Mouse (Mus musculus) spleen, postnatal 10 days (tissue): Measurements from ENCODE around the gene Upf3b.
"Not testable (repeated sequence)": the region's sequence is repeated elsewhere in the genome, so short reads cannot be mapped to it uniquely, and the experiment has no call there.

ENCODE experiments used
- DNase-seq, 2 experiments: peaks; one replicate each; pipeline ENCODE4 v3.0.0; 2021 to 2022; ENCODE audit warnings: low spot score in 2 of 2

Upf3b gene

DNA sequence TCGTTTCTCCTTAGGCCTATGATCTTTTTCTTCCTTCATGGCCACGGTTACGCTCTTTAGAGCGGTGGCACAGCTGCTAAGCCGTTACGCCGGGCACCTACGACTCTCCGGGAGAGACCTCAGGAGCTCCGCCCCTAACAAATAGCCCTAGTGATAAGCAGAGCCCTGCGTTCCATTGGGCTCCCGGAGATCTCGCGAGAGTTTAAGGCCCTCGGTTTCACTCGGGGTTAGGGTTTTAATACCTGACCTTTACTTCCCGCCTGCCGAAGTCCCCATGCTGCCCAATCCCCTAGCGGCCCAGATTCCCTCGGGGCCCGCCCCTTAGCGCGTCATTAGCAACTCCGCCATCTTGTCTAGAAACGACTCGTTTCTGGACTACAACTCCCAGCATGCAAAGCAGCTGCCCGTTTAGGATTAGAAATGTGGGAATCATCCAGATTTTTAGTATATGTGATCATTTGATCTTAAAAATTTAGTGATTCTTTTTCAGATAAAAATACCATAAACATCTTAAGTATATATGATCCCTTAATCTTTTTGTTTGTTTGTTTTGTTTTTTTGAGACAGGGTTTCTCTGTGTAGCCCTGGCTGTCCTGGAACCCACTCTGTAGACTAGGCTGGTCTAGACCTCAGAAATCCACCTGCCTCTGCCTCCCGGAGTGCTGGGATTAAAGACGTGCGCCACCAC lies at the start of gene Upf3b:
Gene Upf3b, minus strand, starts transcription at position 130 of the 688 bp plus-strand sequence.
- peak; percentile 78 to 94 for DNase-seq

- peak in 1 of 2 experiments; percentile 27 for DNase-seq
Observed at GRCm38 (mm10) chrX:37157839-37158238, 47.7 kb upstream of the Upf3b start.

DNA sequence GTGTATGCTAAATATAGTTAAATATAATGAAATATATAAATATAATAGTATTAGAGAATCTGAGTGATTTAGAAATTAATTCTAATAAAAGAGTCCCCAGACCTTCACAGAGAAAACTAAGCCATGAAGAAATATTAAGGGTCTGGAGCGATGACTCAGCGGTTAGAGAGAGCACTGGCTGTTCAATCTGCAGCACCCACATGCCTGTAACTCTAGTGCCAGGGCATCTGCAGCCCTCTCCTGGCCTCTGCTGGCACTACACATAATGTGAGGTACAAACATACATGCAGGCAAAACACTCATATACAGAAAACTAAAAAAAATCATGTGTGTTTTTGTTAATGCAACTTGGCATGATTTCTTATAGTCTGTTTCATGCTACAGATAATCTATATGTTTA lies 34.8 kb upstream of the Upf3b start:
- peak in 1 of 2 experiments; percentile 63 for DNase-seq

DNA sequence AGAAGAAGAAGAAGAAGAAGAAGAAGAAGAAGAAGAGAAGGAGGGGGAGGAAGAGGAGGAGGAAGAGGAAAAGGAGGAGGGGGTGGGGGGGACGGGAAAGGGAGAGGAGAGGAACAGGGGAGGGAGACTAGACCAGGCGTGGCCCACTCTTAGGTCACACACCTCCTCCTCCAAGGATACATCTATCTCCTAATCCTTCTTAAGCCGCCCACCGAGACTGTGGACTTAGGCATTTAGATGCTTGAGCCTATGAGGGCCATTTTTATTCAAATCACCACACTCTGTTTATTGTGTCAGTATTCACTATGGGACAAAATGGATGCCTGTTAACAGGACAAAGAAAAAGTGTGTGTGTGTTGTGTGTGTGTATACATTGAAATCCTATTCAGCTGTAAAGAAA lies 34.4 kb upstream of the Upf3b start:
- not testable (repeated sequence) for DNase-seq

- DNase-seq = no peak
Observed at GRCm38 (mm10) chrX:37141732-37142131, 31.6 kb upstream of the Upf3b start.

- peak; percentile 63 to 79 for DNase-seq
Observed at GRCm38 (mm10) chrX:37126671-37127358, 16.7 kb upstream of the Upf3b start, which contains the start of gene Nkap. Nkap (plus strand) TSS chrX:37126795.

DNA sequence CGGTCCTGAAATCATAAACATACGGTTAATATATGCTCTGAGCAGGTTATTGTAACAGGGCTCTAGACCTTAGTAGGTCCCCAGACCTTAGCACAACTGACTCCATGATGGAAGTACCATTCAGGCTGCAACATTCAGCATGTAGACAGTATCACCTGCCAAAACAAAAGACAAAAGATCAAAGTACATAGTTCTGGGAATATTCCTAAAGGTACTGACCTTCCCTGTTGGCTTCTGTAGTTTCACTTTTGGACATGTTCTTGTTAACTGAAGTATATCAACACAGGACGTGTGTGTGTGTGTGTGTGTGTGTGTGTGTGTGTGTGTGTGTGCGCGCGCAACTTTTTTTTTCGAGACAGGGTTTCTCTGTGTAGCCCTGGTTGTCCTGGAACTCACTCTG lies 15.4 kb upstream of the Upf3b start:
- no peak for DNase-seq

GRCm38 (mm10) chrX:37120212-37120611 lies 10.1 kb upstream of the Upf3b start:
- no peak for DNase-seq

DNA sequence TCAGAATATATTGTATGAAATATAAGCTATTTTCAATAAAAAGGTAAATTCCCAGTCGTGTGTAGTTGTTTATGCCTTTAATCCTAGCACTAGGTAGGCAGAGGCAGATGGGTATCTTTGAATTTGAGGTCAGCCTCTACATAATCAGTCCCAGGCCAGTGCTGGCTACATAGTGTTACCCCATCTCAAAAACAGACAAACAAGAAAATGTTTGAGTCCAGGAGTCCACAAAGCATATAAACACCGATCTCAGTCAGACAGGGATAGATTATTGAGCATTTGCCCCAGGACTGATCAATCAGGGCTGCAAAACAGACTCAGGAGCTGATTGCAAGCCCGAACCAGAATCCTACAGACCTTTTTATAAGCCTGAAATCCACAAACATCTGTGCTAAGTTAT lies 9.5 kb upstream of the Upf3b start:
- DNase-seq = no peak

DNA sequence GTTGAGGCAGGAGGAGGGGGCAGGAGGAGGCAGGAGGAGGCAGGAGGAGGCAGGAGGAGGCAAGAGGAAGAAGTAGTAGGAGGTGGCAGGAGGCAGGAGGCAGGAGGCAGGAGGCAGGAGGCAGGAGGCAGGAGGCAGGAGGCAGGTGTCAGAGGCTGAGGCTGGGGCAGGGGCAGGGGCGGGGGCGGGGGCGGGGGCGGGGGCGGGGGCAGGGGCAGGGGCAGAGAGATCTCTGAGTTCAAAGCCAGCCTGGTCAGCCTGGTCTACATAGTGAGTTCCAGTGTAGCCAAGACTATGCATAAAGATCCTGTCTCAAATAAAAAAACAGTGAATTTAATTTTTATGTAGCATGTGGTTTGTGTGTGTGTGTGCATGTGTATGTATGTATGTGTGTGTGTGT lies 7.0 kb upstream of the Upf3b start:
- DNase-seq = no peak

DNA sequence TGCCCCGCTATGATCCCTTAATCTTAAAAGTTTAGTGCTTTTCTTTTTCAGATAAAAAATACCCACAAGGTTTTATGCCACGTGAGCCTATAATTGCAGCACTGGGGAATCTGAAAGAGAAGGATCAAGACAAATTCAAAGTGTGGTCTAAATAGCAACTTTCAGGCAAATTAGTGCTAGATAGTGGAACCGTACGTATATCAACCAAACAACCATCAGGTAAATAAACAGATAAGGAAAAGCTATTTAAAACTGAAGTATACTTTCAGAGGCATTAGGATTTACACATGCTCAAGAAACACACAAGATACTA lies 715 bp upstream of the Upf3b start:
- no peak for DNase-seq

DNA sequence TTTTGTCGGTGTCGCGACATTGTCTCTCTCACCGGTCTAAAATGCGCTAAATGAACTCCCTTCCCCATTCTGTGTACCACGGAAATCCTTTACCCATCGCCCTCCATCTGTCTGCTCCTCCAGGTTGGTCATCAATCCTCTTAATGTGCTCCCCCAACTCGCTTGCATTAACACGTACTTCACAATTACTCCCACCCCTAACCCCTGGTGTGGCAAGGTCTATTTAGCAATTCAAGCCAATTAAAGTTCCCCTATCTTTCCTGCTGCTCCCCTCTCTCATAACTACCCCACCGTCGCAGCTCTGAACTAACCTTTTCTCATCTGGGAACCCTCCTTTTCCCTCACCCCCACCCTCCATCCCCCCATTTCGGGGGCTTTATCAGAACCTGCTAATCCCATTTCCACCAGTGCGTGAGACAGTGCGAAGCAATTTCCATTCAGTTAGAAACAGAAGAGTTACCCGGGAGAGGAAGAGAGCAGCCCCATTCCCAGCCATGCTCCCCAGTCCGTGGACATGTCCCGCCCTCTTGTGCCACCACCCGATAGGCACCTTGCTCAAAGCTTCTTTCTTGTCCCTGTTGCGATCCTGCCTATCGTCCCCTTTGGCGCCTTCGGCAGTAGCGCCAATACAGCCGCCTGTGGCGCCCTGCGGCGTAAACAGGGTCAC lies 463 bp downstream of the Upf3b start:
- DNase-seq = no peak

GRCm38 (mm10) chrX:37103826-37104225 lies 6.3 kb downstream of the Upf3b start:
- no peak for DNase-seq

DNA sequence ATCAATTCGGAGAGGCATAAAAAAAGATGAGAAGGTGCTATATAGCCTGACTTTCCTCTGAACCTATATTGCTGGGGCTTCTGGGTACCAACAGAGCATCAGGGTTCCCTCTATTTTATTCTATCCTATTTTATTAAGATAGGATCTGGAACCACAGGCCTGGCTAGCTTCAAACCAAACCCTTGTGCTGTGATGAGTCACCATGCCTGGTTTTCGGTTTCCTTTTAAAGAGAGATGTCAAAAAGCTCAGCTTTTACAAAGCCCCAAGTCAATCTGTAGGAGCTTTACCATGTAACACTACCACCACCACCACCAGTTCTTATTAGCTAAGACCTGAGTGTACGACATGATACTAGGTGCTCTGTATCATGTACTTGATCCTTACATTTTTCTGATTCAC lies 11.4 kb downstream of the Upf3b start:
- DNase-seq = no peak

- DNase-seq = no peak
Observed at GRCm38 (mm10) chrX:37095106-37095768, 14.9 kb downstream of the Upf3b start.

DNA sequence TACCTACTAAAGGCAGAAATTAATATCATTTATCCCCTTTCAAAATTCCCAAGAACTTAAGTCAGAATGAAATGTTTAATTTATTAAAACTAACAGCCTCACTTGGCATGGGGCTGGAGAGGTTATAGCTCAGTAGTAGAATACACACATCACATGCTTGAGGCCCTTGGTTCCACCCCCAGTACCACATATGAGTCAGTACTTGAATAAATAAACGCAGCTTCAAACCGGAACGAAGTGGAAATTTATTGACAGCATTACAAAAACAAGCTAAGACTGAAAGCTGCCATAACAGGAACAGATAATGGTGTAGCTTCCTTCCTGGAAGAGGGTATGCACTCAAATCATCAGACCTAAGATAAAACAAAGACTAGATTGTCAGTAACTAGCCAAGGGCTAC lies 18.7 kb downstream of the Upf3b start:
- DNase-seq = no peak

- DNase-seq = no peak
Observed at GRCm38 (mm10) chrX:37088778-37089177, 21.3 kb downstream of the Upf3b start.

DNA sequence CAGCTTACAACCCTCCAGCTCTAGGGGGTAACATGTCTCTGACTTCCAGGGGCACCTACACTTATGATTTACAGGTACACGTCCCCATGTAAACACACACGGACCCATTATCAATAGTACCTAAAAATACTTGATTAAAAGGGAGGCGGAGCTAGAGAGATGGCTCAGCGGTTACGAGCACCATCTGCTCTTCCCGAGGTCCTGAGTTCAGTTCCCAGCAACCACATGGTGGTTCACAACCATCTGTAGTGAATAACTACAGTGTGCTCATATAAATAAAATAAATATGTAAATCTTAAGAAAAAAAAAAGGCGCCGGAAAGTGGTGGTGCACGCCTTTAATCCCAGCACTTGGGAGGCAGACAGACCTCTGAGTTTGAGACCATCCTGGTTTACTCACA lies 24.5 kb downstream of the Upf3b start:
- DNase-seq = peak in 1 of 2 experiments; percentile 18

DNA sequence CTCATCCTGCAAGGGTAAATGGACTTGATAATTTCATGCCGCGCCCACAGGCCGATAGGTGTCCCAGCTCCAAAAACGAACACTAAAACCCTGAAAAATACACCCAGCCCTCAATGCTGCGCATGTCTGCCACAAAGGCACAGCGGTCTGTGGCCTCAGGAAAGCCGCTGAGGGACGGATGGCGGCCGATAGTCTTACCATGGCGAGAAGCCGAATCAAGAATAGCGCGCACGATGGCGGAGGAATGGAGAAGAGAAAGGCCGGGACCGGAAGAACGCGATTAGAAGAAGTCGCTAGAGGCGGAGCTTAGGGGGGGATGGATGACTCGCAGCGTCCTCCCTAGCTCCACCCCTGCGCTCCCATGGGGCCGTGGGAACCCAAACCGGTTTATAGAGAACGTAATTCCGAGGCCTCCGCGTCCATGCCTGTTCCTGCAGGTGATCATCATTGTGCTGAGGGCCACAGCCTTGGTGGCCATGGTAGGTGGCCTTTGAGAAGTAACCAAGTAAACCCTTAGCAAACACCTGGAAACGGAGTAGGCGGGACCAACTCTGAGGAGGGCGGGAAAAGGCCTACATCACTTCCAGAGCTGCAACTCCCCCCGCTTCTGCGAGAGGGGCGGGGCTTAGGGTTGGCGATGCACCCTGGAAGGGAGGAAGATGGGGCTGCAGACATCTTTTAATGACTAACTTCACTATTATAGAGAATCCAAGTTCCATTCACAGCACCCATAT lies 25.0 kb downstream of the Upf3b start, which contains the start of gene Rpl39:
Gene Rpl39, minus strand, starts transcription at position 476 of the 734 bp plus-strand sequence.
- peak; percentile 77 to 91 for DNase-seq

- peak; percentile 15 to 28 for DNase-seq
Observed at GRCm38 (mm10) chrX:37084318-37084926, 25.7 kb downstream of the Upf3b start.

DNA sequence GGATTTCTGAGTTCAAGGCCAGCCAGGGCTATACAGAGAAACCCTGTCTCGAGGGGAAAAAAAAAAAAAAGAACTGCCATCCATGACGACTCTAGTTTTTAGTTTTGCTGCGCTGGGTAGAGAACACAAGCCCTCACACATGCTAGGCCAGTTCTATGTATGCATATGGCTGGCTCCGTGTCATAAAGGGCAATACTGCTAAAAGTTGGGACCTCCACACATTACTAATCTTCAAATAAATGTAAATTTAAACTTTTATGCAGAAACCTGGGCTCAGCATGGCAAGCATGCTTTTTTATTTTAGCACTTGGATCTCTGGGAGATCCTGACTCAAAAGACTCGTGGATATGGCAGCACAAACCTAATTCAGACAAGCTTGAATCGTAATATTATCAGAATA lies 28.9 kb downstream of the Upf3b start:
- no peak for DNase-seq
